Mouse (Mus musculus) megakaryocyte, embryonic 14.5 days (primary cell): ENCODE results near the gene Rmnd1.

ENCODE experiments used
- FLI1 ChIP-seq: IDR thresholded peaks from 2 replicates; pipeline ENCODE4 v1.6.1; 2012; ENCODE audit warnings: low read length, inconsistent platforms, mixed read lengths
- GATA1 ChIP-seq: IDR thresholded peaks from 3 replicates; pipeline ENCODE4 v1.6.1; 2012; ENCODE audit warnings: mixed read lengths, low read length, inconsistent platforms, borderline replicate concordance

DNA sequence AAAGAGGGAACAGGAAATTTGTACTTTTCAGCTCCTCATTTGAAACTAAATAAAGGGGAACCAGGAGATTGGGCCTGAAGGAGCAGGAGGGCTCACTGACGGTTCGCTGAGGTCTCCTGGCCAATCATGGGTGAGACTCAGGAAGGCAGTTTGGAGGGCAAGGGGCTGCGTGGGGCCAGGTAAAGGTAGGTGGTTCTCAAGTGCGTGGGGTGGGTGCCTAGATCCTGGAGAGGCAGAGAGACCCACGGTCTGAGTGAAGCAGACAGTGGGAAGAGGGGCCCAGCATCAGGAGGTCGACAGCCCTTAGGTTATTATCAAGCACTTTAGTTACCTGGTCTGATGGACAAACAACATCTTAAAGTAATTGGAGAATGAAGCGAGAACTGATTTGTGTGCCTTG lies 57.9 kb downstream of the Rmnd1 start:
- TF ChIP-seq GATA1, result no peak
- TF ChIP-seq FLI1, result no peak
